Mouse (Mus musculus) frontal cortex, adult 2 months (tissue): ENCODE data around the gene Dnajc6. TPM values are rescaled to one million over a fixed set of nuclear protein-coding genes. Genes with fewer than 3 reads are reported as not detected.

Source experiments
- DNase-seq, 2 experiments: peaks; one replicate each; pipeline ENCODE4 v3.0.0; 2022; ENCODE audit warnings: low spot score in 1 of 2; ENCODE audit errors: extremely low spot score in 1 of 2
- polyA plus RNA-seq: library from polyadenylated mRNA; depleted of rRNA; stranded (reverse); fragments of >200 nt; gene quantifications from 2 replicates; pipeline ENCODE4 v1.2.3, GENCODE M21; 2012; rRNA removed

Dnajc6 gene
- 136 and 149 TPM in 2 replicates for polyA plus RNA-seq

GRCm38 (mm10) chr4:101496534-101497237 is at the start of gene Dnajc6:
Gene Dnajc6 (plus strand): TSS chr4:101496648.
- no peak for DNase-seq

GRCm38 (mm10) chr4:101448701-101449100 is 47.7 kb upstream of the Dnajc6 start:
- no peak for DNase-seq

GRCm38 (mm10) chr4:101449344-101449743 is 47.1 kb upstream of the Dnajc6 start:
- no peak for DNase-seq

GRCm38 (mm10) chr4:101450150-101450780 is 46.2 kb upstream of the Dnajc6 start:
- peak; percentile 91 to 92 for DNase-seq

- DNase-seq: no peak
Observed at GRCm38 (mm10) chr4:101451089-101451488, 45.4 kb upstream of the Dnajc6 start.

GRCm38 (mm10) chr4:101452829-101453228 is 43.6 kb upstream of the Dnajc6 start:
- no peak for DNase-seq

GRCm38 (mm10) chr4:101457176-101457575 is 39.3 kb upstream of the Dnajc6 start:
- DNase-seq: no peak

GRCm38 (mm10) chr4:101458341-101458740 is 38.1 kb upstream of the Dnajc6 start:
- DNase-seq: peak in 1 of 2 experiments; percentile 82

- no peak for DNase-seq
Observed at GRCm38 (mm10) chr4:101459358-101459757, 37.1 kb upstream of the Dnajc6 start.

GRCm38 (mm10) chr4:101460114-101460513 is 36.3 kb upstream of the Dnajc6 start:
- no peak for DNase-seq

GRCm38 (mm10) chr4:101462065-101462464 is 34.4 kb upstream of the Dnajc6 start:
- no peak for DNase-seq

GRCm38 (mm10) chr4:101466264-101466663 is 30.2 kb upstream of the Dnajc6 start:
- DNase-seq: no peak

- DNase-seq: no peak
Observed at GRCm38 (mm10) chr4:101469242-101469641, 27.2 kb upstream of the Dnajc6 start.

- peak in 1 of 2 experiments; percentile 59 for DNase-seq
Observed at GRCm38 (mm10) chr4:101470543-101470942, 25.9 kb upstream of the Dnajc6 start.

GRCm38 (mm10) chr4:101472767-101473166 is 23.7 kb upstream of the Dnajc6 start:
- DNase-seq: peak in 1 of 2 experiments; percentile 51

- DNase-seq: no peak
Observed at GRCm38 (mm10) chr4:101490320-101490917, 6.0 kb upstream of the Dnajc6 start.

GRCm38 (mm10) chr4:101491704-101492103 is 4.7 kb upstream of the Dnajc6 start:
- no peak for DNase-seq

- DNase-seq: no peak
Observed at GRCm38 (mm10) chr4:101493611-101494197, 2.7 kb upstream of the Dnajc6 start.

GRCm38 (mm10) chr4:101496188-101496533 is 287 bp upstream of the Dnajc6 start:
- no peak for DNase-seq

GRCm38 (mm10) chr4:101497336-101497735 is 888 bp downstream of the Dnajc6 start:
- peak in 1 of 2 experiments; percentile 25 for DNase-seq

GRCm38 (mm10) chr4:101504470-101505007 is 8.1 kb downstream of the Dnajc6 start:
- DNase-seq: no peak
